In the genomic region with DNA sequence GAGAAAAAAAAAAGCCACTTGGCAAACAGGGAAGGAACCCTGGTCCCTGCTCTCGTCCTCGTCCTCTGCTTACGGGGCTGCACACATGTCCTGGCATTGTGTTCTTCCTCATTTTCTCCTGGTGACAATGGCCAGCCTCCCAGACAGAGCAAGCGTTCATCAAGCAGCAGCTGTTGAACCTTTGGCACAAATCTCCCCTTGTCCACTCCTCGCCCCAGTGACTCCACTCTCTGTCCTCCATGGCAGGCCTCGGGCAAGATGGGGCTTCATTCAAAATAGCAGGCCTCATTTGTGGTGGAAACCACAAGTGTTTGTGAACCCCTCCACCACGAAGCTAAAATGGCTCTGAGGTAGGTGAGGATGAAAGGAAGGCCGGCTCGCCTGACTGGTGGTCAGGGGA, we compare ENCODE assay signal across 13 mouse cellular contexts. TPM values are rescaled to one million over a fixed set of nuclear protein-coding genes. Genes with fewer than 3 reads are reported as not detected.
DNase-seq lines count a peak whose midpoint lies in the region; ATAC-seq lines count a peak whose summit lies in the region.
"Had no signal": no experiment of that assay in that cellular context is flagged by ENCODE, and none has a peak within 500 bp of the region (broad histone marks: within the 10 kb centered on the region; RNA-seq: fewer than 3 reads in every experiment).

No protein-coding gene starts in this region.

- no peak overlapping the region for H3K4me3 ChIP-seq in hindbrain, embryonic 10.5 days
- no peak overlapping the region for H3K4me3 ChIP-seq in hindbrain, embryonic 13.5 days
- H3K4me3 ChIP-seq in limb, embryonic 10.5 days = no peak overlapping the region

- H3K36me3 ChIP-seq in hindbrain, embryonic 10.5 days = no peaks in the 10 kb centered on the region
- H3K36me3 ChIP-seq in hindbrain, embryonic 13.5 days = no peaks in the 10 kb centered on the region
- no peaks in the 10 kb centered on the region for H3K36me3 ChIP-seq in limb, embryonic 10.5 days

- WGBS in hindbrain, embryonic 10.5 days = 46% methylated on average over 9 of the region's 9 CpGs
- 27% methylated on average over 9 of the region's 9 CpGs for WGBS in hindbrain, embryonic 13.5 days
- 65% methylated on average over 9 of the region's 9 CpGs for WGBS in limb, embryonic 10.5 days

- ATAC-seq in hindbrain, embryonic 13.5 days (ENCODE audit: low FRiP score) = no peak
- ATAC-seq: CD4-positive, CD25-positive, alpha-beta regulatory T cell, adult 4 months; intestine, embryonic 16.5 days; Patski had no signal

- H3K4me2 ChIP-seq in hindbrain, embryonic 13.5 days = no peak overlapping the region
- H3K4me2 ChIP-seq: lung, embryonic 14.5 days had no signal

- no peak for DNase-seq in hindbrain, embryonic 10.5 days (ENCODE audit: low spot score)
- peak; percentile 60 for DNase-seq in retina, postnatal 1 day
- no peak for DNase-seq in retina, embryonic 14.5 days (ENCODE audit: low spot score)
- DNase-seq in limb, embryonic 10.5 days (ENCODE audit: low spot score) = no peak
- DNase-seq in urinary bladder, postnatal 25 days (ENCODE audit: low spot score) = no peak
- DNase-seq in right cerebral cortex, postnatal 36 days (ENCODE audit: low spot score in 2 of 2) = no peak
- DNase-seq: cerebellum, adult 9-11 months; kidney, postnatal 4 days; lung, embryonic 14.5 days had no signal

- peaks cover 35% of the 10 kb centered on the region for H3K4me1 ChIP-seq in hindbrain, embryonic 10.5 days (replicated peaks)
- H3K4me1 ChIP-seq in hindbrain, embryonic 13.5 days (replicated peaks) = peaks cover 29% of the 10 kb centered on the region
- peaks cover 35% of the 10 kb centered on the region for H3K4me1 ChIP-seq in limb, embryonic 10.5 days

- no peaks in the 10 kb centered on the region for H3K9me3 ChIP-seq in hindbrain, embryonic 10.5 days
- no peaks in the 10 kb centered on the region for H3K9me3 ChIP-seq in hindbrain, embryonic 13.5 days
- H3K9me3 ChIP-seq in limb, embryonic 10.5 days (replicated peaks) = no peaks in the 10 kb centered on the region

- 0 out of 2 replicates have a peak, but pooled peaks cover 4% of the 10 kb centered on the region for H3K27me3 ChIP-seq in hindbrain, embryonic 10.5 days (ENCODE audit: insufficient read depth, poor library complexity, severe bottlenecking)
- H3K27me3 ChIP-seq in hindbrain, embryonic 13.5 days = no peaks in the 10 kb centered on the region
- H3K27me3 ChIP-seq in limb, embryonic 10.5 days (ENCODE audit: low read depth, poor library complexity, severe bottlenecking) = no peaks in the 10 kb centered on the region
- H3K27me3 ChIP-seq: Patski had no signal

- no peak overlapping the region for H3K9ac ChIP-seq in hindbrain, embryonic 13.5 days
- H3K9ac ChIP-seq: lung, embryonic 14.5 days had no signal

- H3K27ac ChIP-seq in hindbrain, embryonic 10.5 days = peak overlapping the region; percentile 79
- no peak overlapping the region for H3K27ac ChIP-seq in hindbrain, embryonic 13.5 days
- H3K27ac ChIP-seq in limb, embryonic 10.5 days = peak overlapping the region; percentile 63; the same call in 1 of the 2 replicates

RNA-seq across cellular contexts. Expression of gene Igsf3, which starts 11.0 kb away (rescaled TPM):
- 29.9 and 37.4 TPM in 2 replicates for polyA plus RNA-seq in hindbrain, embryonic 10.5 days (2016; fragmentation: Nextera tagmentation; extraction: Ambion mirVana)
- 81.4 and 87.9 TPM in 2 replicates for polyA plus RNA-seq in hindbrain, embryonic 13.5 days (2015; fragmentation: Nextera tagmentation; extraction: Ambion mirVana)
- polyA plus RNA-seq in limb, embryonic 10.5 days (2016; fragmentation: Nextera tagmentation; extraction: Ambion mirVana) = 59.9 and 84.9 TPM in 2 replicates
